Mouse (Mus musculus): ENCODE data around the gene Platr17.

The Platr17 gene

DNA sequence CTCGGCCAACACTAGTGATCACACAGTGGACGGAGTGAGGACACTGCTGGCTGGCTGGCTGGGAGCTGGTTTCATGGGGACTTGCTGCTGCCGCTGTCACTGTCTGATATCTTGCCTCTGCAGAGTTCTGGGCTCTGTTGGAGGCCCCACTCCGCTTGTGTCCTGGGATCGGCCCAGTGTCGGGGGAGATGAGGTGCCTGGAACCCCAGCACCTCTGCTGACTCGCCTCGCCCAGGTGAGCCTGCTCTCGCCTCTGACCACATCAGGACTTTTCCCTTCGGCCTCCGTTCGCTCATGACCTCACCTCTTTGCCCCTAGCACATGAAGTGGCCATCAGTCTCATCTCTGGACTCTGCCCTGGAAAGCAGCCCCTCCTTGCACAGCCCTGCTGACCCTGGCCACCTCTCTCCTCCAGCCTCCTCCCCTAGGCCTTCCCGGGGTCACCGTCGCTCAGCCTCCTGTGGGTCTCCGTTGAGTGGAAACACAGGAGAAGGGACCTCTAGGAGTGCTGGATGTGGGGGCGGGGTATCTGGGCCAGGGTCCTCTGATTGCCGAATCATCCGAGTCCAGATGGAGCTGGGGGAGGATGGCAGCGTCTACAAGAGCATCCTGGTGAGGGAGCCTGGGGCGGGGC lies 30.6 kb downstream of the Platr17 start:
- ChIA-PET CTCF (interaction anchor here in 2 of 4 experiments (0.9 to 2.1 kb wide), 3 partner anchors 9 to 175 kb away, joined by 3 to 5 read pairs (median 3); partner anchors contain the start of gene Rab11b (in 1 of the 2)), POLR2A (interaction anchor here in 3 of 4 experiments (0.6 to 20.4 kb wide), 13 partner anchors 9 to 176 kb away, joined by 3 to 528 read pairs (median 6); partner anchors contain the start of genes B3galt4 (in 3 of the 3), Rps18 (in 2 of the 3), Vps52 (in 2 of the 3) and Daxx (in 1 of the 3))

- CTCF ChIA-PET, result interaction anchor here in 1 of 4 experiments (1.0 kb wide), 1 partner anchor 28 kb away, joined by 3 read pairs; no protein-coding TSS in a partner anchor
- POLR2A ChIA-PET, result interaction anchor here (0.6 to 20.4 kb wide), 16 partner anchors 8 to 407 kb away, joined by 3 to 528 read pairs (median 4); partner anchors contain the start of genes B3galt4 (in 4 of the 4), Rps18 (in 2 of the 4), Vps52 (in 2 of the 4) and Daxx (in 1 of the 4)
Observed at GRCm38 (mm10) chr17:33936993-33937392, 32.1 kb downstream of the Platr17 start.

DNA sequence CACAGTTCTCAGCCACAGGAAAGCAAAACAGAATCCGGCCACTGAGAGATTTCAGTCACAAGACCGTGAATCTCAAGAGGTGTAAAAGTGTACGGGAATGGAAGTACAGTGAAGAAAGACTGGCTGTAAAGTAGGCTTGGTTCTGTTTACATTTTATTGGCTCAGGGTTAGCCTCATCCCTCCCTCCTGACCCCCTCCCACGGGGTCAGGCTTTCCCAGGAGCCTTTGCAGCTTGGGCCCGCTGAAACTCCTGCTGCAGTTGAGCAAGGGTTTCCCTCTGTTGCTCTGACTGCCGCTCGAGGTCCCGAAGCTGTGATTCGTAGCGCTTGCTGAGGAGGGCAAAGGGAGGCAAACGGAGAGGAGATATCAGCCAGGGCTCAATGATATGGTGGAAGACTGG lies 33.8 kb downstream of the Platr17 start:
- CTCF ChIA-PET, result interaction anchor here in 2 of 4 experiments (0.7 to 2.0 kb wide), 5 partner anchors 8 to 44 kb away, joined by 3 to 8 read pairs (median 4); no protein-coding TSS in a partner anchor
- POLR2A ChIA-PET, result interaction anchor here (1.9 to 20.4 kb wide), 11 partner anchors 8 to 179 kb away, joined by 5 to 528 read pairs (median 26); partner anchors contain the start of genes B3galt4 (in 4 of the 4), Rps18 (in 3 of the 4), Vps52 (in 3 of the 4) and Rgl2 (in 2 of the 4)

DNA sequence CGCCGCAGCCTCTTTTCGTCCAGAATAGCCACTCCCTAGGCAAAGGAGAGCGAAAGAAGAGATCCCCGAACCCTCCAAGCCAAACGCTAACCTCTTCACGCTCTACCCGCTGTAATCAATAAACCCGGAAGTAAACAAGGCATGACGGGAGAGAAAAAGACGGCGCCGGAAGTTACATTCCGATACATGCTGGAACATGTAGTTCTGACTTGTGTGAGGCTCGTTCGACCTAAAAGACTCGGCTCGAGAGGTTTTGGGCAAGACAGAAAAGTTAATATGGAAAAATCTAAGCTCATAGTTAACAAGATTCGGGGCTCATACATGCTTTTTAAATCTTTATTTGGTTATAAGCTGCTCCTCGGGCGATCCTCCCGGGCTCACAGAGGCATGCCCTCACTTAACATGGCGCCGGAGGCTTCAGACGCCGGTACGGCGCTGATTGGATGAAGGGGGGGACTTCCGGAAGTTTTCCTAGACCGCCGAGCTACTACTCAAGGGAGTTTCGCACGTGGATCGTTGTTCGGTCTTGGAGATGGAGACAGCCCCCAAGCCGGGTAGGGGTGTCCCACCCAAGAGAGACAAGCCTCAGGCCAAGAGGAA lies 35.4 kb downstream of the Platr17 start, which contains the start of the genes Pfdn6 and Wdr46:
TSS of gene Pfdn6 (minus strand) at position 138 of the 600 bp plus-strand sequence.
TSS of gene Wdr46 (plus strand) at position 455 of the 600 bp plus-strand sequence.
- ChIA-PET POLR2A (interaction anchor here (0.6 to 20.4 kb wide), 47 partner anchors 10 to 1068 kb away, joined by 3 to 528 read pairs (median 4); partner anchors contain the start of genes B3galt4 (in 4 of the 4), Rps18 (in 4 of the 4), Vps52 (in 4 of the 4) and Daxx (in 2 of the 4)), CTCF (interaction anchor here in 3 of 4 experiments (0.6 to 2.0 kb wide), 9 partner anchors 9 to 75 kb away, joined by 3 to 8 read pairs (median 3); partner anchors contain the start of gene B3galt4 (in 1 of the 3))

GRCm38 (mm10) chr17:33940981-33941380 lies 36.0 kb downstream of the Platr17 start:
- CTCF ChIA-PET, result interaction anchor here in 3 of 4 experiments (0.6 to 2.0 kb wide), 7 partner anchors 9 to 76 kb away, joined by 3 to 4 read pairs (median 3); partner anchors contain the start of gene B3galt4 (in 1 of the 3)
- POLR2A ChIA-PET, result interaction anchor here (0.7 to 20.4 kb wide), 39 partner anchors 9 to 645 kb away, joined by 3 to 528 read pairs (median 5); partner anchors contain the start of genes B3galt4 (in 4 of the 4), Rps18 (in 4 of the 4), Vps52 (in 4 of the 4) and Daxx (in 2 of the 4)

DNA sequence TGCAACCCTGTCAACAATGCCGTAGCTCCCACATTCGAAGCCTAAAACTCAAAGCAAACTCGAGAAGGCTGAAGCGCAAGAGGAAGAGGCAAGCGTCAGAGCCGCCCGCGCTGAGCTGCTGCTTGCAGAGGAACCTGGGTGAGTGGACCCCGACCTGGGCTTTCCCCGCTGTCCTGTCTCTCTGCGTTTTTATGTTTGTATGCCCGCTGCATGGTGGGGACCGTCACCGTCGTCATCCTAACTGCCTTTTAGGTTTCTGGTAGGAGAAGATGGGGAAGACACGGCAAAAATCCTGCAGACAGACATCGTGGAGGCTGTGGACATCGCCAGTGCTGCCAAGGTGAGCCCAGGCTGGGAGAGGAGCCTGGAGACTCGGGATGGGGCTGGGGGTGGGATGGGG lies 36.4 kb downstream of the Platr17 start:
- CTCF ChIA-PET, result no interaction called here
- POLR2A ChIA-PET, result interaction anchor here (1.2 to 20.4 kb wide), 13 partner anchors 9 to 117 kb away, joined by 3 to 528 read pairs (median 26); partner anchors contain the start of genes B3galt4 (in 4 of the 4), Rps18 (in 3 of the 4), Vps52 (in 3 of the 4) and Rgl2 (in 2 of the 4)

DNA sequence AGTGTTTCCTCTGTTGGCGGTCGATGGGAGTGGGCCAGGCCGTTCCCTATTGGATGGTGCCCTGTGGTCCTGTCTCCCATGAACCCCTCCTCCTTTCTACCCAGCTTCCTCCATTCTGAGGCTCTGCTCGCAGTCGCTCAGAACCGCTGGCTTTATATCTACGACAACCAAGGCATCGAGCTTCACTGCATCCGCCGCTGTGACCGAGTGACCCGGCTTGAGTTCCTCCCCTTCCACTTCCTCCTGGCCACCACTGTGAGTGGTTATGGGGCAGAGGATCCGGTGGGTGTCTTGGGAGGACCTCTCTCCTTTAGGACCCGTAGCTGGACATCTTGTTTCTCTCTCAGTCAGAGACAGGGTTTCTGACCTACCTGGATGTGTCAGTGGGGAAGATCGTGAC lies 38.5 kb downstream of the Platr17 start:
- ChIA-PET POLR2A (interaction anchor here (0.6 to 20.4 kb wide), 15 partner anchors 8 to 119 kb away, joined by 3 to 528 read pairs (median 4); partner anchors contain the start of genes B3galt4 (in 4 of the 4), Rps18 (in 3 of the 4), Vps52 (in 3 of the 4) and Daxx (in 1 of the 4)), CTCF (interaction anchor here in 2 of 4 experiments (1.0 to 1.5 kb wide), 2 partner anchors 18 kb away, joined by 4 read pairs; no protein-coding TSS in a partner anchor)

DNA sequence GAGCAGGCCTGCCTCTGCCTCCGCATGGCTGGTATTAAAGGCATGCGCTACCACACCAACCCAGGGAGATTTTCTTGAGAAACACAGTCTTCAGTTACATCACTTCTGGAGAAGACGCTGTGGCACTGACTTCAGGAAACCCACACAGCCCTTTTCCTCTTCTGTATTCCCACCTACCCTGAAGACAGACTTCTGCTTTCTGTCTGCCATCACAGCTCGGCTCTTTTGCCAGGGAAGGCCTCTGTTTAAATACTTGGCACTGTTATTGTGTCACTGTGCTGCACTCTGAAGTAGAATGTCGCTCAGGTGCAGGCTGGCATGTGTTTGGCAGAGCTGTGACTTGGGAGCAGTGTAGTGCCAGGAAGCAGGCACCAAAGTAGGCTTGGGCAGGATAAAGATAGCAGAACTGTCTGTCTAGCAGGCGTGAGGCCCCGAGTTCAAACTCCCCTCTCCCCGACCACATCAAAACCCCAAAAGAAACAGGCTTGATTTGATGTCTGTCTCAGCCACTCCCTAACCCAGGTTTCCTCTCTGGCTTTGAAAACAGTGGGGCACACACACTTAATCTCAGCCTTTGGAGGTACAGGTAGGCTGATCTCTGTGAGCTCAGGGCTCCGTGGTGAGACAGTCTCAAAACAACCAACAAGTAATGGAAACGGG lies 42.6 kb downstream of the Platr17 start:
- ChIA-PET POLR2A (interaction anchor here in 2 of 4 experiments (0.6 to 11.4 kb wide), 8 partner anchors 8 to 171 kb away, joined by 3 to 528 read pairs (median 4); partner anchors contain the start of genes Pfdn6 (in 1 of the 2), Rgl2 (in 1 of the 2), Rps18 (in 1 of the 2) and Rxrb (in 1 of the 2)), CTCF (no interaction called here)

DNA sequence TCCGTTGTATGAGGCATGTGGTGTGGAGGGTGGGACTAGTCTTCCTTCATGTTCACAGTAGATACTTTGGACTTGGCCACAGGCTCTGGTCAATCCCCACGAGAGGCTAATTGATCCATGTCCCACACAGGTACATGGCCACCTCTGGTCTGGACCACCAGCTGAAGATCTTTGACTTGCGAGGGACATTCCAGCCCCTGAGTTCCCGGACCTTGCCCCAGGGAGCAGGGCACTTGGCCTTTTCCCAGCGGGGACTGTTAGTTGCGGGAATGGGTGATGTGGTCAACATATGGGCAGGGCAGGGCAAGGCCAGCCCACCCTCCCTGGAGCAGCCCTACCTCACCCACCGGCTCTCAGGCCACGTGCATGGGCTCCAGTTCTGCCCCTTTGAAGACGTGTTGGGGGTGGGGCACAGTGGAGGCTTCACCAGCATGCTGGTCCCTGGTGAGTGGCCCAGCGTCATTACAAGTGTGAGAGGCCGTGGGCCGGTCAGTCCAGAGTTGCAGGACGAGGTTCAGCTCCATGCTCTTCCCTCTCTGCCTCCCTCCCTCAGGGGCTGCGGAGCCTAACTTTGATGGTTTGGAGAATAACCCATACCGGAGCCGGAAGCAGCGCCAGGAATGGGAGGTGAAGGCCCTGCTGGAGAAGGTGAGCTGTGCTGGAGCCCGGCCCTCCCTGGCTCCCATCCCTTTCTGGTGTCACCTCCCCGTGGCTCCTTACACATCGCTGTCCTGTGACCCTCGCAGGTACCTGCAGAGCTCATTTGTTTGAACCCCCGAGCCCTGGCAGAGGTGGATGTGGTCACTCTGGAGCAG lies 43.4 kb downstream of the Platr17 start:
- CTCF ChIA-PET, result no interaction called here
- POLR2A ChIA-PET, result interaction anchor here in 3 of 4 experiments (0.6 to 11.4 kb wide), 11 partner anchors 7 to 170 kb away, joined by 3 to 528 read pairs (median 4); partner anchors contain the start of genes Pfdn6 (in 3 of the 3), Wdr46 (in 3 of the 3), Tapbp (in 2 of the 3) and Zbtb22 (in 2 of the 3)

GRCm38 (mm10) chr17:33948905-33949537 lies 44.1 kb downstream of the Platr17 start:
- POLR2A ChIA-PET, result interaction anchor here (0.8 to 11.4 kb wide), 18 partner anchors 8 to 170 kb away, joined by 3 to 528 read pairs (median 18); partner anchors contain the start of genes Pfdn6 (in 4 of the 4), Wdr46 (in 4 of the 4), Daxx (in 2 of the 4) and Rgl2 (in 2 of the 4)
- CTCF ChIA-PET, result no interaction called here

GRCm38 (mm10) chr17:33950131-33950625 lies 45.2 kb downstream of the Platr17 start:
- POLR2A ChIA-PET, result interaction anchor here (0.5 to 11.4 kb wide), 52 partner anchors 9 to 654 kb away, joined by 3 to 528 read pairs (median 8); partner anchors contain the start of genes Pfdn6 (in 4 of the 4), Wdr46 (in 4 of the 4), Daxx (in 3 of the 4) and Tapbp (in 3 of the 4)
- CTCF ChIA-PET, result interaction anchor here (0.6 to 1.0 kb wide), 6 partner anchors 10 to 151 kb away, joined by 3 to 4 read pairs (median 3); partner anchors contain the start of genes Wdr46 (in 3 of the 4) and Pfdn6 (in 2 of the 4)

DNA sequence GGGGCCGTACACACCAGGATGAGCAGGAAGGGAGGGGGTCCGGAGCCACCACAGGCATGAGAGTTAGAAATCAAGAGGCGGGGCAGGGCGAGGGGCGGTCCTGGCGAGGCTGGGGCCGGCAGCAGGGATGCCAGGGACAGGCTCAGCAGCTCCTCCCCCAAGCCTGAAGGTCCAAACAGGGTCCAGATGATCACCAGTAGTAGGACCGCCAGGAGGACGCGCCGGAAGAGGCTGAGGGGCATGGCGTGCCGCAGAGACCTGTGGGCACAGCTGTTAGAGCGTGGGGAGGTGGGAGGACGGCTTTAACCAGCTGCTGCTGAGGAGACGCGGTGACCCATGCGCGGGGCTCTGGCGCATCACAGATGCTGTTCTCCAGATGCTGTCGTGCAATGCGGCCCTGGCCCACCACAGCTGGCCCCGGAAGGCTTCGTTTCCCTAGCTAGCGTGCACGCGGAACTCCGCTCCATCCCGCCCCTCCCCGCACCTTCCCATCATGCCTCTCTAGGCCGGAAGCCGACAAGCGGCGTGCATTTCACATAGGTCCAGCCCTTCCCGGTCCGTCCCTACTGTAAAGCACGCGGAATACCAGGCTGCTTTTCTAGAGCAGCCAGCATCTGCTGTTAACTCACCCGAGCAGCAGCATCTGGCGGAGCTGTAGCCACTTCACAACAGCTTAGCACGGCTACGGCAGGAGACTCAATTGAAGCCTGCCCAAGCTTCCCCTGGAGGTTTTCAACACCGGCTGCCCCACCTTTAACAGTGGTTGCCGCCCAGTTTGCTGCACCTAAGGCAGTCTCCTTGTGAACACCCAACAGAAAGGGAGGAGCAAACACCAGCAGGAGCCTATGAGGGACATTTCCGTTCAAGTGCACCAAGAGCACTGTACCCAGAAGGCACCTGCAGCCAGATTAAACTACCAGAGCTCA lies 46.3 kb downstream of the Platr17 start, which contains the start of gene B3galt4:
TSS of gene B3galt4 (minus strand) at position 468 of the 926 bp plus-strand sequence.
- POLR2A ChIA-PET, result interaction anchor here (0.5 to 11.4 kb wide), 121 partner anchors 8 to 653 kb away, joined by 3 to 528 read pairs (median 5); partner anchors contain the start of genes Daxx (in 4 of the 4), Ndufa7 (in 4 of the 4), Pfdn6 (in 4 of the 4) and Rps28 (in 4 of the 4)
- CTCF ChIA-PET, result interaction anchor here (0.6 to 1.7 kb wide), 17 partner anchors 11 to 1025 kb away, joined by 3 to 11 read pairs (median 3); partner anchors contain the start of genes Pfdn6 (in 2 of the 4) and Wdr46 (in 2 of the 4)

GRCm38 (mm10) chr17:33952015-33952414 lies 47.1 kb downstream of the Platr17 start:
- POLR2A ChIA-PET, result interaction anchor here (0.6 to 11.4 kb wide), 94 partner anchors 9 to 652 kb away, joined by 3 to 528 read pairs (median 6); partner anchors contain the start of genes Pfdn6 (in 4 of the 4), Wdr46 (in 4 of the 4), Daxx (in 3 of the 4) and H2-DMa (in 3 of the 4)
- CTCF ChIA-PET, result interaction anchor here in 3 of 4 experiments (0.6 to 1.7 kb wide), 7 partner anchors 16 to 1024 kb away, joined by 3 to 11 read pairs (median 4); no protein-coding TSS in a partner anchor

- CTCF ChIA-PET, result no interaction called here
- POLR2A ChIA-PET, result interaction anchor here (0.8 to 11.4 kb wide), 48 partner anchors 9 to 193 kb away, joined by 3 to 528 read pairs (median 8); partner anchors contain the start of genes Daxx (in 3 of the 4), H2-DMa (in 3 of the 4), Pfdn6 (in 3 of the 4) and Rxrb (in 3 of the 4)
Observed at GRCm38 (mm10) chr17:33952879-33953278, 47.9 kb downstream of the Platr17 start.
